Mouse (Mus musculus): ENCODE data around the gene Reln.

Reln gene

DNA sequence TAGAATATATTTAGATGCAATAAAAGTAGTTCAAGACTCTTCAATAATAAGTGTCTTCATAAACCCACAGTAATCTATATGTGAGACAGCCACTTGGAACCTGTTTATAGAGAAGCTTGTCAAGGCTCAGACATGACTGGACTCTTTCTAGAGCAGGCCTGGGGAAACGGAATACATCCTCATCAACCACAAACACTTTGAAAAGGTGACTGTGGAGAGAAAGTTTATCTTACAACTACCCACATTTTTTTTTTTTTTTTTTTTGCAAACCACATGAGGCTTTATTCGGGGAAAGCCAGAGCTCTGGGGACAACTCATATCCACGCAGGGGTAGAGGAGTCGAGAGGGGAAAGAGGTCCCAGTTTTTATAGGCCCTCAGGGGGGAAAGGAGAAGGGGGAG is 36.6 kb downstream of the Reln start:
- no peak for DNase-seq (ENCODE audit: low spot score in 2 of 2)

- peak; percentile 60 to 66 for DNase-seq (ENCODE audit: low spot score in 2 of 2)
Measured at GRCm38 (mm10) chr5:22307072-22307471, 37.4 kb downstream of the Reln start.

DNA sequence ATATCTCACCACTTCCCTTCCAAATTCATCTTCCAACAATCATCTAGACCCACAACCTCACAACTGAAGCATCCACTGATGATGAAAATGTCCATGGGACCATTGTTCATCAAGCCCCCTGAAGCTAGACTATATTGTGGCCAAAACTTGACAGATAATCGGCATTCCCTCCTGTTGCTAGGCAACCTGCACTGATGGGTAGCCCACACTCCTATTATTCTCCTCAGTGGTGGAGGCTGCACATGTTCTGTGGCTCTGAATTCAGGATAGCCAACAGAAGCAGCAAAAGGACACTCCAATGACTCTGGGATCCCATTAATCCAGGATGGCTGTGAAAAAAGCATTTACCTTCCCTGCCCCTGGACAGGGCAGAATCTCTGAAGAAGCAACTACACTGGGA is 40.8 kb downstream of the Reln start:
- DNase-seq (ENCODE audit: low spot score in 2 of 2): no peak

DNA sequence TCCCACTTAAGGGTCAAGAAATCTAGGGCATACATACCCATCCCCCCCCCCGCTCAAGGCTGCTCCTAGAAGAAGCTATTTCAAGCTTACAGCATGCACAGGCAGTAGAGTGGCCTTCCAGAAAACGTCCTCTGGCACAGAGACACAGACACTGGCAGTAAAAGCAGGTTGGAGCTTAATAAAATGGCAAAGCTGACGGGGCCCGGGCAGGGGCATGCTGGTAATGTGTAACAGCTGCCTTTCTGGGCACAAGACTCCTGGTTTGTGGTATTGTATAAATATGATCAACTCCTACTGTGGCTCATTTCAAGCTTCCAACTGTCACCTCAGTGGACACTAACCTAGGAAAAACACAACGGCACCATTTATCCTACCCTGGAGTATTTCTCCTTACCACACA is 42.2 kb downstream of the Reln start:
- DNase-seq (ENCODE audit: low spot score in 2 of 2): no peak

DNA sequence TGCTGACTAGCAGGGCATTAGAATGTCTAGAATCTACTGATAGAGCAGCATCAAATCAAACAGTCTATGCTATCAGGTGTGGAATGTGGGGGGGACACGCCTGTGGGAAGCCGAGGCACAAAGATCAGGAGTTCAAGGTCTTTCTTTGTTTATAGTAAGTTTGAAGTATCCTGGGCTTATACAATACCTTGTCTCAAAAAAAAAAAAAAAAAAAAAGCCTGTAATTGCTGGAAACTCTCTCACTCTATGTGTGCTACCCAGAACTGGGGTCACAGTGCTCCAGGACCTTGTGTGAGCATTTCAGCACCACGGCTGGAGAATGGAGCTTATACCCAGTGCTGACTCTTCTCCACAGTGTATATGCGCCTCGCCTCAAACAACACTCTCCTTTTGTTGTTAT is 43.7 kb downstream of the Reln start:
- no peak for DNase-seq (ENCODE audit: low spot score in 2 of 2)

- no peak for DNase-seq (ENCODE audit: low spot score in 2 of 2)
Measured at GRCm38 (mm10) chr5:22300046-22300445, 44.5 kb downstream of the Reln start.

DNA sequence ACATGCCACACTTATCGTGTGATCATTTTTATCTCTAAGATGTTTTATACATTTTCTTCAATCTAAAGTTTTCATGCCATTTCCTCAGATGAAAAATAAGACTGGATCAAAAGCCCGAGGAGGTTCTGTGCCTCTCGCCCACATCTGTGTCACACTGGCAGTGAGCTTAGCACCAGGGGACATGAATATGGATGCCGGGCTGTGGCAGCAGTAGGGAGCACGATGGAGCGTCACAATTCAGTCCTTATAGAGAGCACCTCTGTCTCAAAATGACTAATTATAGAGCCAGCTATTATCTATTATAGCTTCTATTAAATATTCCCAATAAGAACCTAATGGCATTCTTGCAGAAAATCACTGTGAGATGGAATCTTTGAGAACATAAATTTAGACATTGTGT is 49.3 kb downstream of the Reln start:
- DNase-seq (ENCODE audit: low spot score in 2 of 2): no peak

GRCm38 (mm10) chr5:22291409-22291808 is 53.1 kb downstream of the Reln start:
- DNase-seq (ENCODE audit: low spot score in 2 of 2): no peak

DNA sequence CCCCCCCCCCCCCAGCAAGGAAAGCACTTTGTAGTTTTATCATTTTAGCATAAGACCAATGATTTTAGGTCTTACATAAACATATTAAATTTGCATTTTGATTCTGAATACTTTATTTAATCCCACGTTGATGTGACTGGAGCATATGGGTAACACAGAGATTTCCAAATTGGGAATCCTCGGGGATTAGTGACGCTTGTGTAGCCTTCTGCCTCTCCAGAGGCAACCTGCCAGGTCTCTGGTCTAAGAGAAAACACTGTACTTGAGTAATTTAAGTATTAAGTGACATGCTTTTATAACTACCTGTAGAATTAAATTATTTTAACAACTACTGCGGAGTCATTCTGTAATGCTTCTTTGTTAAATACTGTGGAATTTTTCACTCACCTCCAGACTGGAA is 59.1 kb downstream of the Reln start:
- no peak for DNase-seq (ENCODE audit: low spot score in 2 of 2)

- no peak for DNase-seq (ENCODE audit: low spot score in 2 of 2)
Measured at GRCm38 (mm10) chr5:22282141-22282665, 62.3 kb downstream of the Reln start.

DNA sequence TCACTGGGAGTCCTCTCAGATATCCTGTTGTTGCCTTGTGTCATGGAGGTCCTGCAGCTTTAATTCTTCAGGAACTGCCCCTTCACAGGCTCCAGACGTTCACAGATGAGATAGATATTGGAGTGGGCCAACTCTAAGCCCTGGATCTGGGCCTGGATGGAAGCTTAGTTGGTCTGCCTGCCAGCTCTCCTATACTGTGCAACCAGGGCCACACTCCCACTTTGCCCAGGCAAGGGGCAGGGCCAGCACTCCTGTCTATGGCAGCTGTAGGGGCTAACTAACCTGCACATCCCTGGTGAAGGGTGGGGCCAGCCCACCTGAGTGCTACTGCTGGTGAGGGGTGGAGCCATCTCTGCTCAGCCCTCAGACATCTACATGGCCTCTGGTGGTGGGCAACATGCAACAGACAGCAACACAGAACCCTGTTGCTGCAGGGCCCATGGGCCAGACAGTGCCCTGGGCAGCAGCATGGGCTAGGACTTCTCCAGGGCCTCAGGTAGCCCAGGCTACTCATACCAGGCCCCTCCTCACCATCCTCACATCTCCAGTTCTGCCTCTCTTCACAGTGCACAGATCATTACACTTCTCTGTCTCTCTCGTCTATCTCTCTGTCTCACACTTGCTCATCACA is 63.9 kb downstream of the Reln start:
- DNase-seq (ENCODE audit: low spot score in 2 of 2): no peak

DNA sequence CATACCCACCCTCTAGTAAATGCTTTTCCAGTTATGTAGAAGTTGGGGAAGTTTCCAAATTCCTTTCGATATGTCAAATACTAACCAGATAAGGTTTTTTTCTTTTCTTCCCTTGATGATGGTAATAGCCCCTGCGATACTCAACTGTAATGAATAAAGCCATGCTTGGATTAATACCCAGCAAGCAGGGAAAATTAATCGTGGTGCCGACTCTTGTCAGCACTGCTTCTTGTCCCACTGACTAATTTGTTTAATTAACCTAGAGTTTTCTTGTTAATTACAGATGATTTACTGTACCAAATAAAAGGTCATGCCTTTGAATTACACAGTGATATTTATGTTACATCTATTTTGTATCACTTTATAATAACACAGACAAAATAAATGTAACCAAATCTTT is 65.3 kb downstream of the Reln start:
- DNase-seq (ENCODE audit: low spot score in 2 of 2): no peak

GRCm38 (mm10) chr5:22274134-22274533 is 70.4 kb downstream of the Reln start:
- no peak for DNase-seq (ENCODE audit: low spot score in 2 of 2)

DNA sequence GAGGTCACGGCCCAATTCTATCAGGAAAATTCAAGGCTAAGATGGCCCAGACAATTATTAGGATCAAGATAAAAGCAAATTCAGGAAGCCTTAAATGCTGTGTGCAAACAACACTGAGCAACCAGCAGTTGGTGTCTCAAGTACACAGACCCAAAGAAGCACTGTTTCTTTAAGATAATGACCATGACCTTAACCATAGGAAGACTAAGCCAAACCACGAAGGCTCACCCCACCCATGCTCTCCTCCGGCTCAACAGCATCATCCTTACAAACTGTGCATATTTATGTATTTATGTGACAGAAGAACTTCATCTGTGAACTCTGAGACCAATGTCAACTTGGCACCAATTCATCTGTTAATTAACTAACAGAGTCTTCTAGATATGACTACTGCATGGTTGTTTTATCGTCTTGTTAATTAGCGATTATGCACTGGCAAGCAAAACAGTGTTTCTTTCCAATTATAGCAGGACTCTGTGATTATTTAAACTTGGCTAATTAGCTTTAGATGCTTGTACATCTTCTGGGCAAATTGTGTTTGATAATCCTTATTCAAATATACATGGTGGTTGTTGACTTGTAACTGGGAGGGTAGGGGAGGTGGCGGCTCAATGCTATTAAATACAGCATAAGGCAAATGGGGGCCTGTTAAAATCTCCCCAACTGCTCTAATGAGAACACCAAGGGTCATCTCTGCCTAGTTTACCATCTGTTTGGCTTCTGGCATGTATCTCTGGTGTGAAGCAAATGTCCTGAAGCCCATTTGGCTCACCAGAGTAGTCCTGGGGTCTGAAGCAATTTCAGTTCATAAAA is 77.8 kb downstream of the Reln start:
- DNase-seq (ENCODE audit: low spot score in 2 of 2): no peak

DNA sequence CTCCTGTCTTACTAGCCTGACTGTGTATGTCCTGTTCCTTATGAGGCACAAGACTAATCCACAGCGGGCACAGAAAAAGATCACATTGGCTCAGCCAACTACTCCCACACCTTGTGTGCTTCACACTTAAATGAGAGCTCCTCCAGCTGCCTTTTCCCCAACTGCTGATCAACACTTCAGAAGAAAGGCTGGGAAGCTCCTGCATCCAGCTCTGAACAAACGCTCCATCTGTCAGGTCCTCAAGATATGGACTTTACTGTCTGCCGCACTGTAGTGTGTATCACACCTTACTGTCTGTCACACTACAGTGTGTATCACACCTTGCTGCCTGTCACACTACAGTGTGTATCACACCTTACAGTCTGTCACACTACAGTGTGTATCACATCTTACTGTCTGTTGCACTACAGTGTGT is 82.1 kb downstream of the Reln start:
- DNase-seq (ENCODE audit: low spot score in 2 of 2): no peak

GRCm38 (mm10) chr5:22255346-22255745 is 89.2 kb downstream of the Reln start:
- no peak for DNase-seq (ENCODE audit: low spot score in 2 of 2)

DNA sequence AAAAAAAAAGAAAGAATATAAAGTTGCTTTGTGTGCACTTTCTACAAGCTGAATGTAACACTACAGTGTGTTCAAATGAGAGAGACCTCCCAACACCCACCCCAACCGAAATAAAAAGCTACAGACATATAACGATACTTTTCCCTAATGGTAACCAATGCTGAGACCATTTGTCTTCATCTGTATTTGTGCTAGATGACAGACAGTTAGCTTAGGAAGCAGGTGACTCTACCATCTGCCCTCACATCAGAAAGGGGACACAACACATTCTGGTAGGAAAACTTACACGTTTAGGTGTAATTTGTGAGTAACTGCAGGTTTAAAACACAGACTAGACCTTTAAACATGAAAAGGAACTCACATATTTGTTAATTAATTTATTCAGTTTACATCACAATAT is 90.6 kb downstream of the Reln start:
- DNase-seq (ENCODE audit: low spot score in 2 of 2): no peak

DNA sequence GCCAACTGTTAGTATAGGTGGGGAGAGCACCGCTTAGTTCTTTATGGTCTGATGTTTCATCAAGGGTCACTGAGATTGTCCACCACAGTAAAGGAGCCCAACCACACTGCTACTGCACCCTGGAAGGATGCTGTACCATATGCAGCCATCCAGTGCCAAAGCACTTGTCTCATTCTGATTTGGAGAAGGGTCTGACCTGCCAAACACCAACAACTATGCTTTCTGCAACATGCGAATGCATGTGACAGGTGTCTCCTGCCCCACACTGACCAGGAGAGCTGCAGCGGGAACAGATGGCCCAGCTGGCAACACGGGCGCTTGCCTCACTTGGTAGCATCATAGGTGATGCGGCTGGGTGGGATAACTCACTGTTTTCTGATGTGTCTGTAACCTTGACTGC is 91.2 kb downstream of the Reln start:
- DNase-seq (ENCODE audit: low spot score in 2 of 2): no peak

DNA sequence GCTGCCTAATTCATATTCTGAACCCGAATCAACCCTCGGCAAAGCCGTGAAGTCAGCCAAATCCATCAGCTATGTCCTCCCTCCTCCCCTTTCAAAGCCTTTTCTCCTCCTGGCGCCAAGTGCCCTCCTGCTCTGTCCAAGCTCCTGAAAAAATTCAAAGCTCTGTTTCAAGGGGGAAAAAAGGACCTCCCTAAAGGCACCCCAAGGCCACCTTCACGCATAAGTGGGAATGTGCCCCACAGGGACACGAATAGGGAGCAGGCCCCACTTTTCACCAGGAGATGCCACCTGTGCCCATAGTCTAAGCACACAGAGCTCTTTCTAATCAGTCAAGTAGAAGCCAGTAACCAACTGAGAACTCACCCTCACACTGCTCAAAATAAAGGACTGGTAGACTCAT is 96.7 kb downstream of the Reln start:
- peak; percentile 29 to 32 for DNase-seq (ENCODE audit: low spot score in 2 of 2)

DNA sequence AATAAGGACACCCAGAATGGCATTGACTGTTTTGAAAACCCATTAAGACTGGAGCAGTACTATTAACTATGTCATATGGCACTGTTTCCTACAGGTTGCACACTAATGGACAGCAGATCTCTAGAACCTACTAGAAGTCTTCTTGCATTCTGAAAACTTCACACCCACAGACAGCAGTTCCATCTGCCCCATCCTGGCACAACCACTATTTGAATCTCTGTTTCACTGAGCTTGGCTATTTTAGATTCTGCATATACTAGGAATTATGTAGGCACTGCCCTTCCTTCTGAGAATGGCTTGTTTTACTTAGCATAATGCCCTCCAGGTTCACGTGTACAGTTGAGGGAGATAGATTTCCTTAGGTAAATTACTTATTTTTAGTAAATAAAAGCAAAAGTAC is 99.4 kb downstream of the Reln start:
- peak; percentile 27 to 47 for DNase-seq (ENCODE audit: low spot score in 2 of 2)

- DNase-seq (ENCODE audit: low spot score in 2 of 2): no peak
Measured at GRCm38 (mm10) chr5:22243538-22243937, 101.0 kb downstream of the Reln start.

DNA sequence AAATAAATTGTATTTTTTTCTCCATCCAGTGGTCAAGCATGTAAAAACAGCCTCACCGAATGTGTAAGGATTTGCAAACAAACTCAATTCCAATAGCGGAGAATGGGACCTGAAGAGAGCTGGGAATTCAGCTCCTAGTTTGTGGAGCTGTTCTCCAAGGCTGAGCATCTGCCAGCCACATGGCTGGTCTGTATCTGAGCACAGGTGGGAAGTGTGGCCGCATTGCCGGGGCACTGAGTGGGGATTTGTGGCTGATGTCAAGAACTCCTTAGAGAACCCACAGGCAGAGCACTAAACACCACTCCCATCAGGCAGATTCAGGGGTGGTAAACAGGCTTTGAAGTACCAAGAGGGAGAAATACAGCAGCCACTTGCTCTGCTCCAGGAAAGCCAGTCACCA is 102.9 kb downstream of the Reln start:
- DNase-seq (ENCODE audit: low spot score in 2 of 2): no peak

DNA sequence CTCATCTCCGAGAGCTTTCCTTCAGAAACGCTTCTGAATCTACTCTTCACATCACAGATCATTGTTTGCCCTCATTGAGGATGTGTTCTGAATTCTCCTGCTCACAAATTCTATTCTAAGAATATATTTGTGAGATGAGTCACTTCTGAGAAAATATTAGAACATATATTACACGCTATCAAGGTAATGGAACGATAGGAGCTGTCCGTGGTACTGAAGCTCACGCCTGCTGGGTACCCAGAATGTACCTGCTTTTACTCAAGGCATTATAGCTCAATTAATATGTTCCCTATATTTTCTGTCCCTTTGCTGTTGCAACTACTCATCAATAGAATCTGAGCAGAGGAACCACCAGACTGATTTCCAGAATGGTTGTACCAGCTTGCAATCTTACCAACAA is 107.7 kb downstream of the Reln start:
- no peak for DNase-seq (ENCODE audit: low spot score in 2 of 2)

All from right cerebral cortex, postnatal 10 days (tissue).